Mouse (Mus musculus) spleen, adult 2 months (tissue): ENCODE data around the gene Pold4.

Experiments used
- CTCF ChIP-seq: fragments of 200-500 bp; IDR thresholded peaks from 2 replicates; pipeline ENCODE4 v1.5.1; 2011; ENCODE audit warnings: mild to moderate bottlenecking, inconsistent platforms; ENCODE audit not compliant: insufficient read depth, insufficient read length, insufficient replicate concordance; ENCODE audit errors: extremely low read depth
- POLR2A ChIP-seq: fragments of 200-500 bp; IDR thresholded peaks from 2 replicates; pipeline ENCODE4 v1.6.1; 2011; ENCODE audit warnings: low read depth, low read length, inconsistent platforms

DNA sequence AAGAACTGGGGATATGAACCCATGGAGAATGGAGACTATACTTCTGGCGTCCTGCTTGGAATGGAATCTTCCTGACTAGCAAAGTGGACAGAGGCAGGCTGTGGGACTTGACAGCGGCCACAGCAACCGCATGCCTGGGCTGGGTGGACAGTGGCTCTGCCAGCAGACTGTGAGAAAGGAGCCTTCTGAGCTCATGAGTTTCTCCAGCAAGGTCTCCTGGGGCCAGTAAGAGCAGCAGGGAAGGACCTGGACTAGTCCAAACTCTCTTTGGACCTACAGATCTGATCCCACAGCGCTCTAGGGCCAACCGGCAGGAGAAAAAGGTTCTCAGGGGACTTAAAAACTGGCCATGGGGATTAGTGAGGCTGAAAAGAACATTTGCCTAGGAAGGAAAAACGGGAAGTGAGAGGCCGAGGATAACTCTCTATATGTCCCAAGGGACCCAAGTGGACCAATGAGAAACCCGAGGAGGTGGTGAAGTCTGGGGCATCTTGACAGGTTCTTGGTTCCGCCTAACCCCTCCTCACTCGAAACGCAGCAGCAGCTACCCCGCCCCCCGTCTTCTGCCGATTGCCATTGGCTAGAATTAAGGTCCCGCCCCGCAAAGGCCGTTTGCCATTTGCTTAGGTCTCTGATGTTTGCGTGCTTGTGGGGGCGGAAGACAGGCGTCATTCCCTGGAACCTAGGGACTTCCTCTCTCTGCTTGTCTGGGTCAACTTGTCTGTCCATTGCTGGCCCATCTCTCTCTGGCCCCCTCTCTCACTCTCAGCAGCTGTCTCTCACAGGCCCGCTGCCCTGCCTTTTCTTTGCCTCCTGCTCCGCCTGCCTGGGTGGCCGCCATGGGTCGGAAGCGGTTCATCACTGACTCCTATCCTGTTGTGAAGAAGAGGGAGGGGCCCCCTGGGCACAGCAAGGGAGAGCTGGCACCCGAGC is at the start of gene Pold4:
- no peak for TF ChIP-seq CTCF
- TF ChIP-seq POLR2A: peak; percentile 83
